Mouse (Mus musculus) 3T3-L1 (cell line): ENCODE data around the gene Hbq1a.
"Not testable (repeated sequence)": the region's sequence is repeated elsewhere in the genome, so short reads cannot be mapped to it uniquely, and the experiment has no call there.

Experiments used
- DNase-seq: peaks from one replicate; pipeline ENCODE4 v3.0.0-alpha.2; 2015; ENCODE audit warnings: low read depth, low spot score

Hbq1a gene

DNA sequence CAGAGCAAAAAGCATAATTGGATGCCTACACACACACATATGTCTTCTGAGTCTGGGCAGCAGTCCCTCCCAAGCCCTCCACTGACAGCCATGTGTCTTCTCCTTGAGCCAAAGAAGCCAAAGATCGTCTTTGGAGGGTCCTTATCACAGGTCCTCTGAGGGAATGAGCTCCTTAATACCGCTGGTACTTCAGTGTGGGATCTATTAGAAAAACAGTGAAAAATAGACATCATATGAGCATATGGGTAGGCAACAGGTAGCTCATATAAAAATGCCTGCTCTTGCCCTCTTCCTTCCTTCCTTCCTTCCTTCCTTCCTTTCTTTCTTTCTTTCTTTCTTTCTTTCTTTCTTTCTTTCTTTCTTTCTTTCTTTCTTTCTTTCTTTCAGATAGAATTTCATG is 15.3 kb upstream of the Hbq1a start:
- not testable (repeated sequence) for DNase-seq

DNA sequence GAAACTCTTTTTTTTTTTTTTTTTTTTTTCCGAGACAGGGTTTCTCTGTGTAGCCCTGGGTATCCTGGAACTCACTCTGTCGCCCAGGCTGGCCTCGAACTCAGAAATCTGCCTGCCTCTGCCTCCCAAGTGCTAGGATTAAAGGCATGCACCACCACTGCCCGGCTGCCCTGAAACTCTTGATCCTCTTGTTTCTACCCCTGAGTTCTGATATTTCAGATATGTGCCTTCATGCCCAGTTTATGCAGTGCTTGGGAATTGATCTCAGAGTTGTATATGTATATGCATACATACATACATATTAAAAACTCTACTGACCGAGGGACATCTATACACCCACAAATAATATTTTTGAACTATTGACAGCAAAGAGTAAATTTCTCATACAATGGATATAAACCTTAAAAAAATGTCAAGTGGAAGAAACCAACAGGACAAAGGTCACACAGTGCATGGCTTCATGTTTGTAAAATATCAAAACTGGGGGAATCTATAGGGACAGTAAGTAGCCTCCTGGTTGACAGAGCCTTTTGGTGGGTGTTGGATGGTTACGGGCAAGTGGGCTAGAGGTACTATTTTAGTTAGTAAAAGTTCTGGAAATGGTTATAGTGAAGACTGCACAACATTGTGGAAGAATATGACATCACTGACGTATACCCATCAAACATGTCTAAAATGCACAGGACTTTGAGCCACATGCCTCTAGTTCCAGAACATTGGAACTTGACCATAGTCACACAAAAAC is 14.7 kb upstream of the Hbq1a start:
- DNase-seq: no peak

DNA sequence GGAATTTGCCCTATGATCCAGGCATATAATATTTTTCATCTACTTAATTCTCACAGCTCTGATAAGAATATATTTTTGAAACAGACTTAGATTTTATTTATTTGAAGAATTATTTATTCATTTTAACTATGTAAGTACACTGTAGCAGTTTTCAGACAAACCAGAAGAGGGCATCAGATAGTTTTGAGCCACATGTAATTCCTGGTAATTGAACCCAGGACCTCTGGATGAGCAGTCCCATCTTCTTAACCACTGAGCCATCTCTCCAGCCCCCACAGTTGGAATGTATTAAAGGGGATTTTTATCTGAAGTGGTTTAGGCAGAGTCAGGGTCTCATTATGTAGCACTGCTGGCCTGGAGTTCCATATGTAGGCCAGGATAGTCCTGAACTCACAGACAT is 14.0 kb upstream of the Hbq1a start:
- DNase-seq: not testable (repeated sequence)

DNA sequence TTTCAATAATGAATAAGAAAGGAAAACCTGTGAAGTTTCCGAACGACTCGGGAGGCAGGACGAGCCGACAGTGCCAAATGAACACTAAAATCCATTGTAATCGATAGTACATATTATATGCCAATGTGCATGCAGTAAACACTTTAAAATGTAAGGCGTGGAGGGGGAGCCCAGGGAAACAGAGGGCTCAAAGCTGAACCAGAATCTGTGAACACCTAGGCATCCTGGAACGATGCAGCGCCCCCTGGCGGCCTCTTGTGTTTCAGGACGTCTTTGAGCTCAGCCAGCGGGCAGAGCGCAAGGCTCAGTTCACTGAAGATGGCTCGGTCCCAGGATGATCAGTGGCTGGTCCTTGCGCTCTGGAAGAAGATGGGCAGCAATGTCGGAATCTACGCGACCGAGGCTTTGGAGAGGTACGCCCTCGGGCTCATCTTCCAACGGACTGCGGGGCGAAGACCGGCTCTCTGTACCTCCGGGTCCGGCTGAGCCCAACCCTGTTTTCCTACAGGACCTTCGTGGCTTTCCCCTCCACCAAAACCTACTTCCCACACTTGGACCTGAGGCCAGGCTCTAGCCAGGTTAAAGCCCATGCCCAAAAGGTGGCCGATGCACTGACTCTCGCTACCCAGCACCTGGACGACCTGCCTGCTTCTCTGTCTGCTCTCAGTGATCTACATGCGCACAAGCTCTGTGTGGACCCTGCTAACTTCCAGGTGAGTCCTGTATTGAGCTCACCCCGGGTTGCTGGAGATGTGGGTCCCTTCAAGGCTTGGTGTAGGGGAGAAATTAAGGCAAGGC is 13.0 kb upstream of the Hbq1a start, which contains the start of gene Hbq1b:
Gene Hbq1b (plus strand): TSS at position 271 of the 798 bp plus-strand sequence.
- peak; percentile 55 for DNase-seq

DNA sequence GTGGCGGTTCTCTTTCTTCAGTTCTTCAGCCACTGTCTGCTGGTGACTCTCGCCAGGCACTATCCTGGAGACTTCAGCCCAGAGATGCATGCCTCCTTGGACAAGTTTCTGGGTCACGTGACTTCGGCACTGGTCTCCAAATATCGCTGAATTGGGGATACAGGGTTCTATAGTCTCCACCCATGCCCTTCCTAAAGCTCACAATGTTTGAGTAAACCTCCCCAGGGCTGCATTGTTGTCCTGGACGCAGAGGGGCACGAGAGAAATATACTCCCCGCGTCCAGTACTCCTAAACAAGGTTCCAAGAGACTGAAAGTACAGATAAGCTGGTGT is 12.4 kb upstream of the Hbq1a start:
- DNase-seq: no peak

DNA sequence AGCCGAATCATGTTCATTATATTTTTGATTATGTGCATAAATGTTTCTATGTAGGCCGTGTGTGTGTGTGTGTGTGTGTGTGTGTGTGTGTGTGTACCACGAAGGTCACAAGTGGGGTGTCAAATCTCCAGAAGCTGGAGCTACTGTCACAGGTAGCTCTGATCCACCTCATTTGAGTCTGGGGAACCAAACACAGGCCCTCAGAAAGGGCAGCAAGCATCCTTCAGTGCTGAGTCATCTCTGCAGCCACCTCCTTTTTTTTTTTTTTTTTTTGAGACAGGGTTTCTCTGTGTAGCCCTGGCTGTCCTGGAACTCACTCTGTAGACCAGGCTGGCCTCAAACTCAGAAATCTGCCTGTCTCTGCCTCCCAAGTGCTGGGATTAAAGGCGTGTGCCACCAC is 7.0 kb upstream of the Hbq1a start:
- peak; percentile 46 for DNase-seq

DNA sequence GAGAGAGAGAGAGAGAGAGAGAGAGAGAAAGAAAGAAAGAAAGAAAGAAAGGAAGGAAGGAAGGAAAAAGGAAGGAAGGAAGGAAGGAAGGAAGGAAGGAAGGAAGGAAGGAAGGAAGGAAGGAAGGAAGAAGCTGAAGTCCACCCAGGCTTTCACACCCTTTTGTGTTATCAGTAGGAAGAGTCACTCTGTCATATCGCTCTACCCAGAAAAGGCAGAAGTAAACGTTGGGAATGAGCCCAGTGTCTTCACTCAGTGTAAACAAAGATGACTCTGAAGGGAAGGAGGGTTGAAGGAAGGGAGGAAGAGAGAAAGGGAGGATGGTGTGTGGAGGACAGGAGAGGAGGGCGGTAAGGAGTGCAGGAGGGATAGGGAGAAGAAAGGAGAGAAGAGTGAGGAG is 6.4 kb upstream of the Hbq1a start:
- DNase-seq: not testable (repeated sequence)

DNA sequence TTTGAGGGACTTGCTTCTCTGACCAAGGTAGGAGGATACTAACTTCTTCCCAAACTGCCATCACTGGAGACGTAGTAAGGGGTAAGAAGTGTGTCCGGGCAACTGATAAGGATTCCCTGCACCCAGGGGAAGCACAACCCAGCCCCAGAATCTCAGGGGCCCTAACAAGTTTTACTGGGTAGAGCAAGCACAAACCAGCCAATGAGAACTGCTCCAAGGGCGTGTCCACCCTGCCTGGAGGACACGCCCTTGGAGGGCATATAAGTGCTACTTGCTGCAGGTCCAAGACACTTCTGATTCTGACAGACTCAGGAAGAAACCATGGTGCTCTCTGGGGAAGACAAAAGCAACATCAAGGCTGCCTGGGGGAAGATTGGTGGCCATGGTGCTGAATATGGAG is 3.7 kb upstream of the Hbq1a start, which contains the start of gene Hba-a2:
Gene Hba-a2 (plus strand): TSS at position 287 of the 400 bp plus-strand sequence.
- DNase-seq: not testable (repeated sequence)

DNA sequence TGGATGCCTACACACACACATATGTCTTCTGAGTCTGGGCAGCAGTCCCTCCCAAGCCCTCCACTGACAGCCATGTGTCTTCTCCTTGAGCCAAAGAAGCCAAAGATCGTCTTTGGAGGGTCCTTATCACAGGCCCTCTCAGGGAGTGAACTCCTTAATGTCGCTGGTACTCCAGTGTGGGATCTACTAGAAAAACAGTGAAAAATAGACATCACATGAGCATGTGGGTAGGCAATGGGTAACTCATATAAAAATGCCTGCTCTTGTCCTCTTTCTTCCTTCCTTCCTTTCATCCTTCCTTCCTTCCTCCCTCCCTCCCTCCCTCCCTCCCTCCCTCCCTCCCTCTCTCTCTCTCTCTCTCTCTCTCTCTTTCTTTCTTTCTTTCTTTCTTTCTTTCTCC is 2.5 kb upstream of the Hbq1a start:
- DNase-seq: not testable (repeated sequence)

DNA sequence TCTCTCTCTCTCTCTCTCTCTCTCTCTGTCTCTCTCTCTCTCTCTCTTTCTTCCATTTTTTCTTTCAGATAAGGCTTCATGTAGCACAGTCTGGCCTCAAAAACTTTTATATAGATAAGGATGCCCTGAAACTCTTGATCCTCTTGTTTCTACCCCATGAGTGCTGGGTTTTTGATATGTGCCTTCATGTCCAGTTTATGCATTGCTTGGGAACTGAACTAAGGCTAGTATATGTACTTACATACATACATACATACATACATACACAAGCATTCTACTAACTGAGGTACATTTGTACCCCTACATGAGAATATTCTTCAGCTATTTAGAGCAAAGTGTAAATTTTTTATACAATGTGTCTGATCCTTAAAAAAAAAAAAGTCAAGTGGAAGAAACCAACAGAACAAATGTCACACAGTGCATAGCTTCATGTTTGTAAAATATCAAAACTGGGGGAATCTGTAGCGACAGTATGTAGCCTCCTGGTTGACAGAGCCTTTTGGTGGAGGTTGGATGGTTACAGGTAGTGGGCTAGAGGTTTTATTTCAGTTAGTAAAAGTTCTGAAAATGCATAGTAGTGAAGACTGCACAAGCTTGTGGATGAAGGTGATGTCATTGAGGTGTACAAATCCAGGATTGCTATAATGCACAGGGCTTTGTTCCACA is 1.9 kb upstream of the Hbq1a start:
- no peak for DNase-seq

DNA sequence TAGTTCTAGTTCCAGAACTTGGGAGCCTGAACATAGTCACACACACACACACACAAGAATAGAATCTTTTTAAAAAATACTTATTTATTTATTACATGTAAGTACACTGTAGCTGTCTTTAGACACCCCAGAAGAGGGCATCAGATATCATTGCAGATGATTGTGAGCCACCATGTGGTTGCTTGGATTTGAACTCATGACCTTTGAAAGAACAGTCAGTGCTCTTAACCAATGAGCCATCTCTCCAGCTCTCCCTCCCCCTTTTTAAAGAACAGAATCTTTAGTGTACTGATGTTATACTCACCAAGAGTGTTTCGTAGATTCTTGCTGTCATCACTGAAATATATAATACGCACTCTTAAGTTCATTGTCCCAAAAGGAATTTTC is 1.3 kb upstream of the Hbq1a start:
- no peak for DNase-seq

DNA sequence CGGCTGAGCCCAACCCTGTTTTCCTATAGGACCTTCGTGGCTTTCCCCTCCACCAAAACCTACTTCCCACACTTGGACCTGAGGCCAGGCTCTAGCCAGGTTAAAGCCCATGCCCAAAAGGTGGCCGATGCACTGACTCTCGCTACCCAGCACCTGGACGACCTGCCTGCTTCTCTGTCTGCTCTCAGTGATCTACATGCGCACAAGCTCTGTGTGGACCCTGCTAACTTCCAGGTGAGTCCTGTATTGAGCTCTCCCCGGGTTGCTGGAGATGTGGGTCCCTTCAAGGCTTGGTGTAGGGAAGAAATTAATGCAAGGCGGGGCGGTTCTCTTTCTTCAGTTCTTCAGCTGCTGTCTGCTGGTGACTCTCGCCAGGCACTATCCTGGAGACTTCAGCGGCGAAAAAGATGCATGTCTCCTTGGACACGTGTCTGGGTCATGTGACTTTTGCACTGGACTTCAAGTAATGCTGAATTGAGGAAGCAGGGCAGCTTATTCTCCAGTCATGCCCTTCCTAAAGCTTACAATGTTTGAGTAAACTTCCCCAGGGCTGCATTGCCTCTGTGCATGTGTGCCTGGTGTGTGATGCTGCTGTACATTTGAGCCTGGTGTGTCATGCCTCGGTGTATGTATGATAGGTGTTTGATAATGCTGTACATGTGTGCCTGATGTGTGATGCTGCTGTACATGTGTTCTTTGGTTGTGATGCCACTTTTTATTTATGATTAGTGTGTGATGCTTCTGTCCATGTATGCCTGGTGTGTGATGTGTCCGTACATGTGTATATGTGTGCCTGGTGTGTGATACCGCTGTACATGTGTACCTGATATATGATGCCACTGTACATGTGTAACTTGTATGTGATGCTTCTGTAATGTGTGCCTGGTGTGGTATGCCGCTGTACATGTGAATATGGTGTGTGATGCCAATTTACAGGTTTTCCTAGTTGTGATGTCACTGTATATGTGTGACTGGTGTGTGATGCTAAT is 704 bp downstream of the Hbq1a start:
- no peak for DNase-seq

DNA sequence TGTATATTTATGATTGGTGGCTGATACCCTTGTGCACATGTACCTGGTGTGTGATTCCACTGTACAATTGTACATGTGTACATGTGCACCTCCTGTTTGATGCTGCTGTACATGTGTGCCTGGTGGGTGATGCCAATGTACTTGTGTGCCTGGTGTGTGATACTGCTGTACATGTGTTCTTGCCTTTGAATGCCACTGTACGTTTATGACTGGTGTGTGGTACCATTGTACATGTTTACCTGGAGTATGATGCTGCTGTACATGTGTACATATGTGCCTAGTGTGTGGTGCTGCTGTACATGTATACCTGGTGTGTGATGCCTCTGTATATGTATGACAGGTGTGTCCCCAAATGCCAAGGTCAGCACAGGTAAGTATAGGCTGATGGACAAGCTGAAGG is 1.6 kb downstream of the Hbq1a start:
- DNase-seq: no peak

DNA sequence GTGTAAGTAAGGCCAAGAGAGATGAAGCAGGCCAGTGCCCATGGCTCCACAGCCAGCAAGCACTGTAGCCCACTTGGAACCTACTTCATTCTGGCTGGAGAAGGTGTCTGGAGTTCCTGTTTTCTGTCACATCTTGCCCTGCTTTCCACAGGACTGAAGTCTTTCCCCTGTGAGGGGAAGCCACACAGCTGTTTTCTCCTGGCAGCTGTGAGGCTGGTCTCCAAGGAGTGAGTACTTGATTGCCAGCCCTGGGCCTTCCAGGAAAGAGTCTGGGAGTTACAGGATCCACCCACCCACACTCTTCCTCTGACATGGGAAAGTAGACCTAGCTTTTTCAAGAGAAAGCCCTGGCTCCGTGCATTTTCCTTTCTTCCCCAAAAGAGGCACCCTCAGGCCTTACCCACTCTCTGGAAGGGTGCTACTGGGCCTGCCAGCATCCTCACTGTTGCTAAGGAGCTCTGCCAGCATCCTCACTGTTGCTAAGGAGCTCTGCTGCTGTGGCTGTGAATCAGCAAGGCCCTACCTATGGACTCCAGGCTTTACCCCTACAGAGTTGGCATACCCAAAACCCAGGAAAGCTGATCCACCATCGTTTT is 3.1 kb downstream of the Hbq1a start:
- DNase-seq: no peak

DNA sequence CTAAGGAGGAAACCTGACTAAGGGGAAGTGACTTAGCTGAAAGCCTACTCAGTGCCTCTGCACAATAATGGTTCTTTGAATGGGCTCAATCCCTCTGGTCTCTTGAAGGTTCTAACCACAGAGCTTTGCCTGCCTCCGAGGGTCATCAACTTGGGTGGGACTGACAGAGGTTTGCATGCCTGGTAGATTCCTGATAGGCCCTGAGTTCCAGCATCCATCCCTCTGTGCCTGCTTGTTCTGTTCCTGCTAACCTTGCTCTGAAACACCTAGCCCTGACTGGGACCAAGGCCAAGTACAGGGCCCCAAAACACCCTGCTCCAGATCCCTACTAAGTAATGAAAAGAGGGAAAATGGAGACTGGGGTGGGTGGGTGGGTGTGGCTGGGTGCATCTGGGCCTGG is 3.6 kb downstream of the Hbq1a start:
- no peak for DNase-seq

DNA sequence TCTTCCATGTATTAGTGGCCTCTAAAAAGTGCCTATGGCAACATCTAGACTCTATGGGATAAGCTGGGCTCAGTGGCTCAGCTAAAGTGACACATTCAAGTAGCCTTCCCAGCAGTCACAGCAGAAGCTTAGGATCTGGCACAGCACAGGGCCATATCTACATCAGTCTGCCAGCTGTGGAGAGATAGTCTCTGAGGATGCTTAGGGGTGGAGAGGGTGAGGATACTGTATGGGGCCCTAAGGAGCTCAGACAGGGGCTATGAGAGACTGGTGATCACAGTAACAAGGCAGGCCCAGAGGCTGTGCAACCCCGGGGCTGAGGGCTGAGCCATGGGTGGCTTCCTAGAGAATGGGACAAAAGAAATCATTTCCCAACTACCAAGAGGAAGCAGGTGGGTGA is 7.1 kb downstream of the Hbq1a start:
- DNase-seq: no peak

DNA sequence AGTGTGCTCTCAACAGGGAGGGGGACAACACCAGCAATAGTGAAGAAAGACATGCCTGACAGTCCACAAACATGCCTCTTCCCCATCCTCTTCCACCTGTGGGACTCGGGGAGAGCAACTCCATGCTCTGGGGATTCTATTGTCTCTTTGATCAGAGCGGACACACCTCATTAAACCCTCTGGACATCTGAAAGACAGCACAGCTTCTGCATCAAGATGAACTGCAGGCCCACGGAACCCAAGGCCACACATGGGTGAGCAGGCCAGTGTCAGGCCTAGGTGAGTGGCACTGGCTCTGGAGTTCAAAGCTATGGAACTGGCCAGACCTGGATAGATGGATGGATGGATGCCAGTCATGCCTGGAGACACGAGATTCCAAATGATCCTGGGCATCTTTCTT is 9.6 kb downstream of the Hbq1a start:
- no peak for DNase-seq

DNA sequence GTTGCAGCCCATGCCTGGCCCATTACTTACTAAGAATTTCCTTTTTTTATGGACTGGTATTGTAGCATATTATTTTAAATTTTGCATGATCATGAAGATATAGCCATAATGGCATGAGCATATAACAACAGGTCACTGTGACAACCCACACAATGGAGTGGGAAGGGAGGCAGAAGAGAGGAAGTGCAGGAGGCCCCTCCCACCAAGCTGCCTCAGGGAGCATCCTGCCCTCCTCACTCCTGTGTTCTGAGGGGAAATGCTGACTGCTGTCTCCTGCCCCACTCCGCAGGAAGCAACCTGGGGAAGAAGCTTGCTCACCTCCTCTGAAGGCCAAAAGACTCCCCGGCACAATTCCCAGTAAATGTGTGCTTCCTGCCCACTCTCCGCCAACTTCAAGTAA is 10.1 kb downstream of the Hbq1a start:
- DNase-seq: no peak

DNA sequence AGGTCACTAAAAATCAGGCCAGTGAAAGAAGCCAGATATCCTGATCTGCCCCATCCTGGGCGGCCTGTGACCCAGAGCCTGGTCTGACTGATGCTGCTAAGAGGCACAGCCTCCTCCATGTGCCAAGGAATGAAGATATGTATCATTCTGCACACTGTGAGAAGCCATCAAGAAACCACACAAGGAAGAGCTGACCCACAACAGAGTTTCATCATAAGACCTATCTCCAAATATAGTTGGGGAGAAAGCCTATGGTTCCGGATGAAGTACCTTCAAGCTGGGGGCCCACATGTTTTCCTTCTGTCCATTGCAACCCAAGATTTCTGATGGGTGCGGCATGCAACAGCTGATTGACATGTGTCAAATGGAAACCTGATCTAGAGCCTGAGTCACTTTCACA is 16.1 kb downstream of the Hbq1a start:
- DNase-seq: no peak

DNA sequence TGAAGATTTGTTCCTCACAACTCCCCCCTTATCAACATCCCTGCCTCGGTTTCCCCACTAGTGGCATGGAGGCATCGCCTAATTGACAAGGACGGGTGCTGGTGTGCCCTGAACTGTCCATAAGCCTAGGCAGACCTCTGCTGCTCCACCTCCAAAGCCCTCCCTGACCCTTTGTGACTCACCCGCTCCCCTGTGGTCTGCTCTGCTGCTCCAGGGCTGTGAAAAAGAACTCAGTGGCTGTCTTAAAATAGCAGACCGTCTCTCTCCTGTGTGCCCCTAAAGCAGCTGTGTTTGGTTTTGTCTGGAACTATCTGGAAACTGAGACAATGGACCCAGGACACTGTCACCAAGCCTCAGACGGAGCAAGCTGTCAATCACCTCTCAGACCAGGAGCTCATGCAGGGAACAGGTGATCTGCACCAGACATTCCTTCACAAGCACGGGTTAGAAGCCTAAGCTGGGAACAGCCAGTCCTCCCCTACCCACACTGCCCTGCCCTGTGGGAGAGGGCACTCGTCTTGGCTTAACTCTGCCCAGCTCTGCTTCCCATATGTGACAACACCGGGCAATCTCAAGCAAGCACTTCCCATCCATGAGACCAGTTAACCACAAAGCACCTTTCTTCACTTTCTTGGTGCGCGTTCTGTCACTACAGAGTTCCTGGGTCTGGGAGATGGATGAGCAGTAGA is 20.8 kb downstream of the Hbq1a start:
- peak; percentile 51 for DNase-seq
